Mouse (Mus musculus): ENCODE measurements around the gene Polrmt. TPM values are rescaled to one million over a fixed set of nuclear protein-coding genes. Genes with fewer than 3 reads are reported as not detected.
A peak's percentile ranks its signal among the peaks of the same experiment; 100 is the strongest.

Gene Polrmt
- polyA plus RNA-seq, 1 experiment from 2014 or later, result 36.5 TPM

GRCm38 (mm10) chr10:79756660-79757059, 10.3 kb upstream of the Polrmt start:
- H3K9me3 ChIP-seq (ENCODE audit: control insufficient read depth, low read length), result no peaks in the 10 kb centered on the region
- peaks cover 10% of the 10 kb centered on the region; the same call in 1 of the 2 replicates for H3K4me1 ChIP-seq (replicated peaks; ENCODE audit: control insufficient read depth, insufficient read depth, low read length)
- no peak overlapping the region for H3K4me3 ChIP-seq (ENCODE audit: low read depth, low read length)
- H3K27ac ChIP-seq (ENCODE audit: low read depth, low read length), result no peak overlapping the region
- H3K9ac ChIP-seq (ENCODE audit: low read depth, low read length), result no peak overlapping the region
- H3K4me2 ChIP-seq, result no peak overlapping the region
- no peak for DNase-seq (ENCODE audit: low spot score)
- ATAC-seq (replicated peaks; ENCODE audit: low FRiP score), result no peak
- peaks cover 45% of the 10 kb centered on the region for H3K36me3 ChIP-seq (ENCODE audit: control insufficient read depth, insufficient read depth, low read length)
- H3K27me3 ChIP-seq (replicated peaks; ENCODE audit: control insufficient read depth, insufficient read depth, low read length), result peaks cover 2% of the 10 kb centered on the region; the same call in 1 of the 2 replicates
- 84% methylated on average over 24 of the region's 24 CpGs for WGBS

- H3K27me3 ChIP-seq (replicated peaks; ENCODE audit: control insufficient read depth, insufficient read depth, low read length), result peaks cover 2% of the 10 kb centered on the region; the same call in 1 of the 2 replicates
- ATAC-seq (replicated peaks; ENCODE audit: low FRiP score), result no peak
- no peak overlapping the region for H3K27ac ChIP-seq (ENCODE audit: low read depth, low read length)
- H3K4me3 ChIP-seq (ENCODE audit: low read depth, low read length), result no peak overlapping the region
- H3K4me2 ChIP-seq, result no peak overlapping the region
- H3K9me3 ChIP-seq (ENCODE audit: control insufficient read depth, low read length), result no peaks in the 10 kb centered on the region
- DNase-seq (ENCODE audit: low spot score), result no peak
- peaks cover 10% of the 10 kb centered on the region; the same call in 1 of the 2 replicates for H3K4me1 ChIP-seq (replicated peaks; ENCODE audit: control insufficient read depth, insufficient read depth, low read length)
- peaks cover 37% of the 10 kb centered on the region for H3K36me3 ChIP-seq (ENCODE audit: control insufficient read depth, insufficient read depth, low read length)
- 78% methylated on average over 3 of the region's 3 CpGs for WGBS
- H3K9ac ChIP-seq (ENCODE audit: low read depth, low read length), result no peak overlapping the region
Observed at GRCm38 (mm10) chr10:79755854-79756253, 9.5 kb upstream of the Polrmt start.

GRCm38 (mm10) chr10:79754856-79755516, 8.6 kb upstream of the Polrmt start, which contains the start of gene Fgf22:
TSS of gene Fgf22 (plus strand) at chr10:79755076.
- Histone ChIP-seq H3K9ac (ENCODE audit: low read depth, low read length) (no peak within 1 kb of the TSS), H3K36me3 (ENCODE audit: control insufficient read depth, insufficient read depth, low read length) (peaks cover 32% of the 10 kb centered on the region; the same call in 1 of the 2 replicates), H3K4me1 (replicated peaks; ENCODE audit: control insufficient read depth, insufficient read depth, low read length) (peaks cover 10% of the 10 kb centered on the region; the same call in 1 of the 2 replicates), H3K27ac (ENCODE audit: low read depth, low read length) (no peak within 1 kb of the TSS), H3K4me3 (ENCODE audit: low read depth, low read length) (peak within 1 kb of the TSS; percentile 35), H3K27me3 (replicated peaks; ENCODE audit: control insufficient read depth, insufficient read depth, low read length) (peaks cover 2% of the 10 kb centered on the region; the same call in 1 of the 2 replicates), H3K4me2 (peak within 1 kb of the TSS; percentile 77), H3K9me3 (ENCODE audit: control insufficient read depth, low read length) (no peaks in the 10 kb centered on the region)
- ATAC-seq (replicated peaks; ENCODE audit: low FRiP score) (peak; percentile 79), DNase-seq (ENCODE audit: low spot score) (peak; percentile 72)
- WGBS, result 3% methylated on average over 35 of the region's 36 CpGs

- 77% methylated on average over 6 of the region's 6 CpGs for WGBS
- Histone ChIP-seq H3K4me2 (no peak overlapping the region), H3K4me1 (replicated peaks; ENCODE audit: control insufficient read depth, insufficient read depth, low read length) (peaks cover 9% of the 10 kb centered on the region), H3K27me3 (replicated peaks; ENCODE audit: control insufficient read depth, insufficient read depth, low read length) (no peaks in the 10 kb centered on the region), H3K9me3 (ENCODE audit: control insufficient read depth, low read length) (no peaks in the 10 kb centered on the region), H3K4me3 (ENCODE audit: low read depth, low read length) (no peak overlapping the region), H3K27ac (ENCODE audit: low read depth, low read length) (no peak overlapping the region), H3K36me3 (ENCODE audit: control insufficient read depth, insufficient read depth, low read length) (peaks cover 4% of the 10 kb centered on the region; the same call in 1 of the 2 replicates), H3K9ac (ENCODE audit: low read depth, low read length) (no peak overlapping the region)
- no peak for DNase-seq (ENCODE audit: low spot score)
- ATAC-seq (replicated peaks; ENCODE audit: low FRiP score), result no peak
Observed at GRCm38 (mm10) chr10:79748496-79748895, 2.1 kb upstream of the Polrmt start.

GRCm38 (mm10) chr10:79746774-79747151, 382 bp upstream of the Polrmt start:
- peak overlapping the region; percentile 20; the same call in 1 of the 2 replicates for H3K4me3 ChIP-seq (ENCODE audit: low read depth, low read length)
- peak overlapping the region; percentile 65 for H3K4me2 ChIP-seq
- ATAC-seq (replicated peaks; ENCODE audit: low FRiP score) (peak; percentile 71), DNase-seq (ENCODE audit: low spot score) (no peak)
- H3K27me3 ChIP-seq (replicated peaks; ENCODE audit: control insufficient read depth, insufficient read depth, low read length), result no peaks in the 10 kb centered on the region
- H3K36me3 ChIP-seq (ENCODE audit: control insufficient read depth, insufficient read depth, low read length), result peaks cover 17% of the 10 kb centered on the region
- H3K4me1 ChIP-seq (replicated peaks; ENCODE audit: control insufficient read depth, insufficient read depth, low read length), result peaks cover 9% of the 10 kb centered on the region
- peak overlapping the region; percentile 17; the same call in 1 of the 2 replicates for H3K9ac ChIP-seq (ENCODE audit: low read depth, low read length)
- H3K9me3 ChIP-seq (ENCODE audit: control insufficient read depth, low read length), result no peaks in the 10 kb centered on the region
- WGBS, result 24% methylated on average over 6 of the region's 6 CpGs
- H3K27ac ChIP-seq (ENCODE audit: low read depth, low read length), result peak overlapping the region; percentile 54; the same call in 1 of the 2 replicates

- H3K36me3 ChIP-seq (ENCODE audit: control insufficient read depth, insufficient read depth, low read length), result peaks cover 30% of the 10 kb centered on the region
- peak overlapping the region; percentile 65 for H3K4me2 ChIP-seq
- no peaks in the 10 kb centered on the region for H3K27me3 ChIP-seq (replicated peaks; ENCODE audit: control insufficient read depth, insufficient read depth, low read length)
- H3K9ac ChIP-seq (ENCODE audit: low read depth, low read length), result no peak overlapping the region; the same call in 1 of the 2 replicates
- peaks cover 9% of the 10 kb centered on the region for H3K4me1 ChIP-seq (replicated peaks; ENCODE audit: control insufficient read depth, insufficient read depth, low read length)
- H3K4me3 ChIP-seq (ENCODE audit: low read depth, low read length), result peak overlapping the region; percentile 68
- no peak overlapping the region for H3K27ac ChIP-seq (ENCODE audit: low read depth, low read length)
- ATAC-seq (replicated peaks; ENCODE audit: low FRiP score) (no peak), DNase-seq (ENCODE audit: low spot score) (no peak)
- H3K9me3 ChIP-seq (ENCODE audit: control insufficient read depth, low read length), result no peaks in the 10 kb centered on the region
- WGBS, result 90% methylated on average over 3 of the region's 3 CpGs
Observed at GRCm38 (mm10) chr10:79745411-79745810, 970 bp downstream of the Polrmt start.

- H3K36me3 ChIP-seq (ENCODE audit: control insufficient read depth, insufficient read depth, low read length), result peaks cover 46% of the 10 kb centered on the region
Observed at GRCm38 (mm10) chr10:79743650-79744365, 2.6 kb downstream of the Polrmt start.

GRCm38 (mm10) chr10:79743161-79743560, 3.2 kb downstream of the Polrmt start:
- no peak for DNase-seq (ENCODE audit: low spot score)
- no peaks in the 10 kb centered on the region for H3K27me3 ChIP-seq (replicated peaks; ENCODE audit: control insufficient read depth, insufficient read depth, low read length)
- peaks cover 9% of the 10 kb centered on the region; the same call in 1 of the 2 replicates for H3K9me3 ChIP-seq (ENCODE audit: control insufficient read depth, low read length)
- H3K27ac ChIP-seq (ENCODE audit: low read depth, low read length), result no peak overlapping the region
- peaks cover 6% of the 10 kb centered on the region for H3K4me1 ChIP-seq (replicated peaks; ENCODE audit: control insufficient read depth, insufficient read depth, low read length)
- no peak overlapping the region for H3K9ac ChIP-seq (ENCODE audit: low read depth, low read length)
- peaks cover 52% of the 10 kb centered on the region for H3K36me3 ChIP-seq (ENCODE audit: control insufficient read depth, insufficient read depth, low read length)
- 93% methylated on average over 11 of the region's 11 CpGs for WGBS
- no peak overlapping the region for H3K4me2 ChIP-seq
- no peak for ATAC-seq (replicated peaks; ENCODE audit: low FRiP score)
- H3K4me3 ChIP-seq (ENCODE audit: low read depth, low read length), result no peak overlapping the region

More at GRCm38 (mm10) chr10:79743650-79744365, 2.6 kb downstream of the Polrmt start:
- H3K9me3 ChIP-seq (ENCODE audit: control insufficient read depth, low read length), result peaks cover 6% of the 10 kb centered on the region; the same call in 1 of the 2 replicates
- H3K4me1 ChIP-seq (replicated peaks; ENCODE audit: control insufficient read depth, insufficient read depth, low read length), result peaks cover 6% of the 10 kb centered on the region
- H3K9ac ChIP-seq (ENCODE audit: low read depth, low read length), result no peak overlapping the region
- ATAC-seq (replicated peaks; ENCODE audit: low FRiP score) (no peak), DNase-seq (ENCODE audit: low spot score) (no peak)
- no peak overlapping the region for H3K27ac ChIP-seq (ENCODE audit: low read depth, low read length)
- no peaks in the 10 kb centered on the region for H3K27me3 ChIP-seq (replicated peaks; ENCODE audit: control insufficient read depth, insufficient read depth, low read length)
- no peak overlapping the region for H3K4me3 ChIP-seq (ENCODE audit: low read depth, low read length)
- WGBS, result 95% methylated on average over 15 of the region's 15 CpGs
- no peak overlapping the region for H3K4me2 ChIP-seq

All from liver, embryonic 11.5 days (tissue).